Mouse (Mus musculus) hindbrain, postnatal 0 days (tissue): Measurements from ENCODE around the gene Dnlz. TPM values are rescaled to one million over a fixed set of nuclear protein-coding genes. Genes with fewer than 3 reads are reported as not detected.

ENCODE experiments used
- ATAC-seq: fragments of 200-750 bp; cut with Nextera tagmentation; 2 replicates; pipeline ENCODE4 v1.8.0; 2017; ENCODE audit warnings: mild to moderate bottlenecking, moderate TSS enrichment, moderate library complexity
- DNase-seq: peaks from one replicate; pipeline ENCODE4 v3.0.0-alpha.2; 2015; ENCODE audit warnings: low spot score
- H3K27ac ChIP-seq: fragments of 300-500 bp; sonication (generic); 2 replicates; pipeline ENCODE4 v1.5.1; 2014; ENCODE audit warnings: mild to moderate bottlenecking
- H3K27me3 ChIP-seq: fragments of 300-500 bp; sonication (generic); 2 replicates; pipeline ENCODE4 v1.6.1; 2014; ENCODE audit warnings: low read length, mixed read lengths; ENCODE audit not compliant: insufficient read depth
- H3K36me3 ChIP-seq: fragments of 300-500 bp; sonication (generic); 2 replicates; pipeline ENCODE4 v1.6.1; 2014; ENCODE audit warnings: low read length, mixed read lengths; ENCODE audit not compliant: insufficient read depth
- H3K4me1 ChIP-seq: fragments of 300-500 bp; sonication (generic); 2 replicates; pipeline ENCODE4 v1.6.1; 2014; ENCODE audit warnings: antibody characterized with exemption, low read length, mixed read lengths; ENCODE audit not compliant: insufficient read depth
- H3K4me2 ChIP-seq: fragments of 300-500 bp; sonication (generic); 2 replicates; pipeline ENCODE4 v1.6.1; 2014; ENCODE audit warnings: low read depth, mild to moderate bottlenecking, low read length, moderate library complexity, mixed read lengths
- H3K4me3 ChIP-seq: fragments of 300-500 bp; sonication (generic); 2 replicates; pipeline ENCODE4 v1.5.1; 2014; ENCODE audit warnings: low read length
- H3K9ac ChIP-seq: fragments of 300-500 bp; sonication (generic); replicated peaks from 2 replicates; pipeline ENCODE4 v1.6.1; 2014; ENCODE audit warnings: mild to moderate bottlenecking, low read length, moderate library complexity, mixed read lengths
- H3K9me3 ChIP-seq: fragments of 300-500 bp; sonication (generic); 2 replicates; pipeline ENCODE4 v1.6.1; 2016; ENCODE audit warnings: low read length, mixed read lengths
- CTCF ChIP-seq: IDR thresholded peaks from 2 replicates; pipeline ENCODE4 v1.5.1; 2016; ENCODE audit warnings: antibody characterized with exemption, control low read depth, low read depth
- WGBS: fragments of 180-500 bp; shearing (Covaris S2); extraction: QIAGEN DNeasy Blood & Tissue Kit; methylation state at CpG from one replicate; pipeline ENCODE4 v1.1.7; 2014; 5-methylcytosine and 5-hydroxymethylcytosine counted together
- polyA plus RNA-seq: library from polyadenylated mRNA; unstranded; fragments of >200 nt; fragmentation: Nextera tagmentation; extraction: Ambion mirVana; gene quantifications from 2 replicates; pipeline ENCODE4 v1.2.1, GENCODE M21; 2015
- total RNA-seq: library from RNA; depleted of rRNA; stranded (reverse); fragments of >200 nt; gene quantifications from 2 replicates; pipeline ENCODE4 v1.2.3, GENCODE M21; 2014

Dnlz gene
- total and polyA plus RNA-seq, 2 experiments from 2014 or later = 28.2 to 38.5 TPM

DNA sequence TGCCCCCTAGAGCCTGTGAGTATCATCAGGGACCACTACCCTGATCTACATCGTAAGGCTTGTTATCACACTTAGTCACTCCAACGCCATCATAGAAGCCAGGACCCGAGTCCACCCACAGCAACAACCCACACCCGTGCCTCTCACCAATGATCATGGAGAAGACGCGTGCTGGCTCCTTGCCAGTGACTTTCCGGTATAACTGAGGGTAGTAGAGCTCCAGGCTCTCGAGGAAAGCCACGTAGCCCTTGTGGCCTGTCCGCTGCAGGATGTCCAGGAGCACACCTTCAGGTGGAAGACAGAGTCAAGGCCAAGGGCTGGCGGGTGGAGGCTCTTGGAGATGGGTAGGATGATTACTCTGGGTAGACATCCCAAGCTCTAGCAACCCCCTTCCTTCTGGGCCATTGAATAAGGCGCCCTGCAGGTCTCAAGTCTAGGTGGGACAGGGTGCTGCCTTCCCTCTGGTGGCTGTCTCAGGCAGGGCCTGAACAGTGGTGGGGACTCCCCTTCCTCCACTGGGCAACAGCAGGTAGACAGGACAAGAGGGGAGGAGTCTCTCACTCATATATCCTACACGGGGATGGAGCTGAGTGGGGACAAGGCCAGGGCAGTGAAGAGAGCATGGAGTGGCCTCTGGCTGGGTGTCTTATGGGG lies 6.9 kb upstream of the Dnlz start:
- Histone ChIP-seq H3K4me3 (no peak overlapping the region), H3K4me1 (peaks cover under 1% of the 10 kb centered on the region; the same call in 1 of the 2 replicates), H3K27me3 (no peaks in the 10 kb centered on the region), H3K4me2 (no peak overlapping the region), H3K36me3 (no peaks in the 10 kb centered on the region), H3K27ac (no peak overlapping the region), H3K9me3 (no peaks in the 10 kb centered on the region), H3K9ac (no peak overlapping the region)
- no peak for ATAC-seq
- WGBS = 87% methylated on average over 13 of the region's 13 CpGs
- no peak for DNase-seq
- no peak for TF ChIP-seq CTCF

DNA sequence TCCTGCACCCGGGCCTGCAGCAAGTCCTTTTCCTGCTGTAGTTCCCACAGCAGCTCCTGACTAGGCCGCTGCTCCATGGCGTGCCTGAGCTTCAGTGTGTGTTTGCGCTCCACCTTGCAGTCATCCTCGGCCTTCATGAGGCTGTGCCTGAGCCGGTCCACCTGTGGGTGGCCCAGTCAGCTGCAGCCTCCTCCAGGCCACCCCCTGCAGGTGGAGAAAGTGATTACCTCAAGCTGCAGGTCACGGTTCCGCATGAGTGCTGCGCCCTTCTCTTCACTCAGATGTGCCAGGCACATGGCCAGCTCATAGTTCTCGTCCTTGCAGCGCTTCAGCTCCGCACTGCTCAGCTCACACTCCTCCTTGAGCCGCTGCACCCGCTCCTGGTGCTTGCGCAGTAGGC lies 5.6 kb upstream of the Dnlz start:
- Histone ChIP-seq H3K4me1 (peaks cover 13% of the 10 kb centered on the region), H3K4me3 (no peak overlapping the region), H3K4me2 (no peak overlapping the region), H3K36me3 (no peaks in the 10 kb centered on the region), H3K9ac (no peak overlapping the region), H3K27me3 (no peaks in the 10 kb centered on the region), H3K27ac (no peak overlapping the region), H3K9me3 (no peaks in the 10 kb centered on the region)
- TF ChIP-seq CTCF = peak; percentile 40
- 48% methylated on average over 15 of the region's 15 CpGs for WGBS
- ATAC-seq (no peak), DNase-seq (no peak)

DNA sequence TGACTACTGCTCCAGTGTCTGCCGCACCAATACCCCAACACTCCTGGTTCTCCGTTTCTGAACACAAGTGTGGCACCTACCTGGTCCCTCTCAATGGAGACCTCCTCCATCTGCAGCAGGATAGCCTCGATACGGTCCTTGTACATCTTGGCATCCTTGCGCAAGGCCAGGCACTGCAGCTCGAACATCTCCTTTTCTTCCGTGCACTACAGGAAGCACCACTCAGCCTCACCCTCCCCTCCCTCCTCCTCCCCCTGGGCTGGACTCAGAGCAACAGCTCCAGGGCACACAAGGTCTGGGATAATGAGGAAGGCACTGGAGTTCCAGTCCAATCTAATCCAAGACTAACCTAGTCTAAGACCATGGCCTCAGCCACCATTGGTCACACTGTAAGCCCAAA lies 4.8 kb upstream of the Dnlz start:
- Histone ChIP-seq H3K9ac (no peak overlapping the region), H3K27me3 (no peaks in the 10 kb centered on the region), H3K4me2 (no peak overlapping the region), H3K4me1 (peaks cover 13% of the 10 kb centered on the region), H3K36me3 (no peaks in the 10 kb centered on the region), H3K4me3 (no peak overlapping the region), H3K27ac (no peak overlapping the region), H3K9me3 (no peaks in the 10 kb centered on the region)
- ATAC-seq = no peak
- WGBS = 80% methylated on average over 7 of the region's 7 CpGs
- TF ChIP-seq CTCF = no peak
- DNase-seq = no peak

DNA sequence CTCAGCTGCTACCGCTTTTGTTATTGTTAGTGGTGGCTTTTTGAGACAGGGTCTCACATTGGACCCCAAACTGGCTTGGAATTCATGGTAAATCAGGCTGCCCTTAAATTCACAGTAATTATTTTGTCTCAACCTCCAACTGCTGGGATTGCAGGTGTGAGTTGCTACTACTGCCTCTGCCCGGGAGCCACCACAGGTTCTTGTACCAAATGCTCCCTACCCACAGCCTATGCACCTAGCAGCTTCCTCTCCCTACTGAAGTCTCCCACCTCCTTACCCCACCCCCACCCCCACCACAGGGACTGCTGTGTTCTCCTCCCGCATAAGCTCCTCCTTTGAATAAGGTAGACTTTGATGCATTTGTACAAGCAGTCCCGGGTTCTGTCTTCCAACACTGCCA lies 4.3 kb upstream of the Dnlz start:
- Histone ChIP-seq H3K4me3 (no peak overlapping the region), H3K36me3 (no peaks in the 10 kb centered on the region), H3K27ac (no peak overlapping the region), H3K4me1 (peaks cover 13% of the 10 kb centered on the region), H3K4me2 (no peak overlapping the region), H3K27me3 (no peaks in the 10 kb centered on the region), H3K9ac (no peak overlapping the region), H3K9me3 (no peaks in the 10 kb centered on the region)
- ATAC-seq (no peak), DNase-seq (no peak)
- WGBS = 84% methylated on average over 4 of the region's 4 CpGs
- no peak for TF ChIP-seq CTCF

DNA sequence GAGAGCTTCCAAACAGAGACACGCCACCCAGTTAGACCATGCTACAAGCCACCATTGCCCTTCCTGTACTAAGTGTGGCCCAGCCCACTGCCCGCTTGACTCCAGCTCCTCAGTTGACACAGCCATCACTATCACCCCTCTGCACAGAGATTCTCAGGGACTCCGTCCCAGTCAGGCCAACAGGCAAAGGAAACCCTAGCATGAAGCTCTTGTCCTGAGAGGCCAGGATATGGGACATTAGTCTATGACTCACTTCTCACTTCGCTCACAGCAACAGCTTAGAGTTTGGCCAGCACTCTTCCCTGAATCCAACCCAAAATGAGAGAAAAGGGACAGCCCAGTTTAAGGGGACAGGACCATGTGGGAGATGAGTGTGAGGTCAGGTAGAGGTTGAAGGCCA lies 2.5 kb upstream of the Dnlz start:
- 94% methylated on average over 4 of the region's 4 CpGs for WGBS
- no peaks in the 10 kb centered on the region for H3K27me3 ChIP-seq
- no peak for ATAC-seq
- H3K4me2 ChIP-seq = no peak overlapping the region
- peaks cover under 1% of the 10 kb centered on the region; the same call in 1 of the 2 replicates for H3K36me3 ChIP-seq
- no peaks in the 10 kb centered on the region for H3K9me3 ChIP-seq
- peaks cover 20% of the 10 kb centered on the region for H3K4me1 ChIP-seq
- DNase-seq = no peak
- H3K4me3 ChIP-seq = no peak overlapping the region
- H3K27ac ChIP-seq = no peak overlapping the region
- no peak overlapping the region for H3K9ac ChIP-seq
- no peak for TF ChIP-seq CTCF

DNA sequence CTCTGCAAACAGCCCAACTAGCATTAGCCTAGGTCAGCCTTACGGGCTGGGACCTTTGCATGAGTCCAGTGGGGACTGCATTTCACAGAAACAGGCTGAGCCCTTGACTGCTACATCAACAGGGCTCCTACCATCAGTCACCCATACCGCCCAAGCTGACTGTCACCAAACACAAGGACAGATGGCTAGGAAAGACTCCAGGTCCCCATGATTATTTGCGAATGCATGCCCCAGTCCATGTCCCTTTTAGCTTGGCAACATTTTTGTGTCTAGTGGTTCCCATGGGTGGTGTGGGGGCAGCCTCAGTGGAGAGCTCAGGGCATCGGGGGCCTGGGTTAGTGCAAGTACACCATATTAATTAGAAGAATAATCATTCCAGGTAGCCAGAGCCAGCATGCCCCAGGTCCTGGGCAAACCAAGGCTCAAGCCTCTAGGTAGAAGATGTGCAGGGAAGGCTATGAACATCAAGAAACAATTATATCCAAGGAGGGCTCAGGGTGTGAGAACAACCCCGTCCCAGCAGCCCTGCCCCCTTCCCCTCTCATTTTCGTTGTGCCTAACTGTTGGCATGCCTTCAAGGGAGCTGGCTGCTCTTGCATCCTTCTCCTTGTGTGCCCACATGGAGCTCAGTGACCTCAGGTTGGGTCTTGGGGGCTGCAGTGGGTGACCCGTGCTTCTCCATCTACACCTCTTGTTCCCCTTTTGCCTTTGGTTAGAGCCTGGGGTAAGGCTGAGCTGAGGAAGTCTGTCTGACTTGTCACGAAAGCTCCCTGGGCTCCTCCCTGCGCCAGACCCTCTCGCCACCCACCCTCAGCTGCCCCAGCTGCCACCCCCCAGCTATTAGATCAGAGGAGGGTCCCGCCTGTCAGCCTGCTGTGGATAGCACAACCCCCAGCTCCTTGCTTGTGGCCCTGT lies 1.4 kb upstream of the Dnlz start:
- H3K27ac ChIP-seq = 0 out of 2 replicates have a peak overlapping the region, but pooled peaks have one; percentile 91
- no peak for DNase-seq

More for the DNA sequence above, 1.4 kb upstream of the Dnlz start:
- H3K36me3 ChIP-seq = peaks cover 8% of the 10 kb centered on the region
- H3K4me3 ChIP-seq = peak overlapping the region; percentile 82
- no peak for ATAC-seq
- H3K9me3 ChIP-seq = no peaks in the 10 kb centered on the region
- H3K27me3 ChIP-seq = no peaks in the 10 kb centered on the region
- peak overlapping the region; percentile 97 for H3K4me2 ChIP-seq
- peak overlapping the region; percentile 95; the same call in 1 of the 2 replicates for H3K9ac ChIP-seq
- peaks cover 20% of the 10 kb centered on the region for H3K4me1 ChIP-seq
- 85% methylated on average over 11 of the region's 11 CpGs for WGBS
- TF ChIP-seq CTCF = no peak
